Mouse (Mus musculus) liver, embryonic 11.5 days (tissue): ENCODE results near the gene Lgr4. TPM values are rescaled to one million over a fixed set of nuclear protein-coding genes. Genes with fewer than 3 reads are reported as not detected.

Experiments
- ATAC-seq: fragments of 200-750 bp; cut with Nextera tagmentation; replicated peaks from 2 replicates; pipeline ENCODE4 v1.8.0; 2017; ENCODE audit warnings: moderate number of reproducible peaks, mild to moderate bottlenecking, moderate TSS enrichment, moderate library complexity; ENCODE audit not compliant: low FRiP score
- DNase-seq: peaks from one replicate; pipeline ENCODE4 v3.0.0-alpha.2; 2017; ENCODE audit warnings: low spot score
- H3K27ac ChIP-seq: fragments of 300-500 bp; sonication (generic); 2 replicates; pipeline ENCODE4 v1.5.1; 2014; ENCODE audit warnings: mild to moderate bottlenecking, low read depth, low read length, control low read depth
- H3K27me3 ChIP-seq: fragments of 300-500 bp; sonication (generic); replicated peaks from 2 replicates; pipeline ENCODE4 v1.6.1; 2014; ENCODE audit warnings: low read length, mixed read lengths; ENCODE audit not compliant: control insufficient read depth, insufficient read depth
- H3K36me3 ChIP-seq: fragments of 300-500 bp; sonication (generic); 2 replicates; pipeline ENCODE4 v1.6.1; 2014; ENCODE audit warnings: mild to moderate bottlenecking, low read length, moderate library complexity, mixed read lengths; ENCODE audit not compliant: control insufficient read depth, insufficient read depth
- H3K4me1 ChIP-seq: fragments of 300-500 bp; sonication (generic); replicated peaks from 2 replicates; pipeline ENCODE4 v1.6.1; 2014; ENCODE audit warnings: low read length, mixed read lengths; ENCODE audit not compliant: control insufficient read depth, insufficient read depth
- H3K4me2 ChIP-seq: fragments of 300-500 bp; sonication (generic); 2 replicates; pipeline ENCODE4 v1.6.1; 2014; ENCODE audit warnings: mild to moderate bottlenecking, control low read depth, moderate library complexity
- H3K4me3 ChIP-seq: fragments of 300-500 bp; sonication (generic); 2 replicates; pipeline ENCODE4 v1.5.1; 2014; ENCODE audit warnings: low read depth, low read length, control low read depth
- H3K9ac ChIP-seq: fragments of 300-500 bp; sonication (generic); 2 replicates; pipeline ENCODE4 v1.6.1; 2014; ENCODE audit warnings: low read depth, low read length, control low read depth
- H3K9me3 ChIP-seq: fragments of 300-500 bp; sonication (generic); 2 replicates; pipeline ENCODE4 v1.6.1; 2016; ENCODE audit warnings: low read length, inconsistent platforms, mixed read lengths; ENCODE audit not compliant: control insufficient read depth
- WGBS: fragments of 180-500 bp; shearing (Covaris S2); extraction: QIAGEN DNeasy Blood & Tissue Kit; methylation state at CpG from one replicate; pipeline ENCODE4 v1.1.7; 2014; 5-methylcytosine and 5-hydroxymethylcytosine counted together
- polyA plus RNA-seq: library from polyadenylated mRNA; unstranded; fragments of >200 nt; fragmentation: Nextera tagmentation; extraction: Ambion mirVana; gene quantifications from 2 replicates; pipeline ENCODE4 v1.2.1, GENCODE M21; 2014

Lgr4 gene
- polyA plus RNA-seq, 1 experiment from 2014 or later: 10.0 TPM

DNA sequence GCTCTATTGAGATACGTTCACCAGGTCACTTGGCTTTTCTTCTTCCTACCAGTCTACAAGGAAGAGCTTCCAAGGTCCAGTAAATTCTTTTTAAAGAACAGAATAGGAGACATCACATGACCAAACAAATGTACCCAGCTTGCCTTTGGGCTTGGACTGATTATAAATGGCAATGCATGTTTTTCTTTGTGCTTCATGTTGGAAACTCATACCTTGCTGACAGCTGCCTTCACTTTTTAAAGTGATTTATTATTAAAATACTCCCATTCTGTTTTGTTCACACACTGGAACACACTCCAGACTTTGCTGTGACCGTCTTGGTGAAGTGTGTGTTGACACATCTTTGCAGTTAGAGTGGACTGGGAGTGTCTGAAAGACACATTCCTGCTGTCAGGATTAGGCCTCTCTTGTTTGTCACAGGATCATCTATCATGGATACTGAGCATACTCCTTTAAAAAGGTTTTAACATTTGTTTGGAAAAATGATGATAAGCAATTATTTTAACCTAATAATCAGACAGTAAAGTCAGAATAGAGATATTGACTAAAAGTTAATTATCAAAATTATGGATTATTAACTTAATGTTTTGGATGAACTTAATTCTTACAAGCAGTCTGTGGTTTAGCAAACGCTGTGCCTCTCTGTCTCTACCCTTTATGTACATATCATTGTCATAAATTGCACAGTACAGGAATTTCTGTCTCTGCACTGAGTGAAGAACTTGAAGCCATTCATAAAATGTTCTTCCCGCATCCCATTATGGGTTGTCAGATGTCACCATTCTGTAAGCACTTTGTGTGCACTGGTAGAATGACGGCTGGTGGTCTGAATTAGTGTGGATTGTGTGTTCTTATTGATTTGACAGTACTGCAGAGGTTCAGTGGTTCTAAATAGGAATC lies 125.7 kb downstream of the Lgr4 start:
- Histone ChIP-seq H3K9ac (no peak overlapping the region), H3K27ac (no peak overlapping the region), H3K4me1 (no peaks in the 10 kb centered on the region), H3K27me3 (no peaks in the 10 kb centered on the region), H3K9me3 (no peaks in the 10 kb centered on the region), H3K36me3 (no peaks in the 10 kb centered on the region), H3K4me3 (no peak overlapping the region), H3K4me2 (no peak overlapping the region)
- WGBS: 73% methylated on average over 5 of the region's 5 CpGs
- no peak for ATAC-seq
- DNase-seq: no peak

DNA sequence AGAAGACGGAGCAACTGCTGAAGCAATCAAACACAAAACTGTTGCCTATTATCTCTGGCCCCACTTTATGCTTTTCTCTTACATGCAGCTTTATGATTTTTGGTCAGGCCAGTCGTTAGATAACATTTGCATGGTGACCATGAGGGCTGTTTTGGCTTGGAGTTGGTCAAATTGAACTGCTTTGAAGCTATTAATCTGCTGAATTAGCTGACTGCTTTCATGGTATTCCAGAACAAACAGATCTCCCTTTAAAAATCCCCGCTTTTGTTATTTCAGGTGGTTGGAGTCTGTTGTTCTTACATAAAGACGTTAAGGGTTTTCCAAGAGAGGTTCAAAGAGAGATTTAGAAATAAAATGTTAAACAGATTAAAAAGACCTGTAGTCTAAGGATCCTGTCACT lies 141.0 kb downstream of the Lgr4 start:
- 72% methylated on average over 4 of the region's 4 CpGs for WGBS
- no peaks in the 10 kb centered on the region for H3K27me3 ChIP-seq
- no peak for DNase-seq
- no peak overlapping the region for H3K9ac ChIP-seq
- no peaks in the 10 kb centered on the region for H3K4me1 ChIP-seq
- no peak for ATAC-seq
- H3K9me3 ChIP-seq: no peaks in the 10 kb centered on the region
- no peak overlapping the region for H3K27ac ChIP-seq
- no peaks in the 10 kb centered on the region for H3K36me3 ChIP-seq
- H3K4me2 ChIP-seq: no peak overlapping the region
- no peak overlapping the region for H3K4me3 ChIP-seq

DNA sequence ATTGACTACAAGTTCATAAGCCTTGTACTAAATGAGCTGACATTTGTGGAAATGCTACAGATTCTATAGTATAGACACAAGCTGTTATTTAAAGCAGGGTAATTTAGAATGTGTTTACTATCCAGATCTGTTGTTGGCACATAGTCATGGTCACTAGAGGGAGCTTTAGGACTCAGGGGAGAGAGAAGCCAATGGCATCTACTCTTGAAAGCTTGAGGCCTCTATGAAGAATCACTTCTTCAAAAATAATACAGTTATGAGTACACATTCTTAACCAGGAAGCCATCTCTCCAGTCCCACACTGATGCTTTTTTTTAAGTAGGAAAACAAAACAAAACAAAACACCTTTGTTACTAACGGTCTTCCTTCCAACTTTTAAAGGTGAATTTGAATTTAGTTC lies 145.7 kb downstream of the Lgr4 start:
- H3K4me2 ChIP-seq: no peak overlapping the region
- WGBS: 81% methylated on average over 1 of the region's 1 CpGs
- H3K9me3 ChIP-seq: no peaks in the 10 kb centered on the region
- ATAC-seq (no peak), DNase-seq (no peak)
- no peaks in the 10 kb centered on the region for H3K4me1 ChIP-seq
- no peak overlapping the region for H3K4me3 ChIP-seq
- H3K27me3 ChIP-seq: no peaks in the 10 kb centered on the region
- H3K27ac ChIP-seq: no peak overlapping the region
- H3K9ac ChIP-seq: no peak overlapping the region
- H3K36me3 ChIP-seq: no peaks in the 10 kb centered on the region

Other genes starting within 250 kb of the Lgr4 start
- 0.74 and 0.87 TPM in 2 replicates for gene Bdnf, start 242.9 kb upstream of the Lgr4 start, polyA plus RNA-seq
- gene Lin7c, start 26.8 kb upstream of the Lgr4 start, polyA plus RNA-seq: 44.4 and 53.4 TPM in 2 replicates
- 34.4 and 42.5 TPM in 2 replicates for gene Ccdc34, start 100.2 kb downstream of the Lgr4 start, polyA plus RNA-seq